Mouse (Mus musculus) forebrain, embryonic 16.5 days (tissue): ENCODE results near the gene Hspb3. TPM values are rescaled to one million over a fixed set of nuclear protein-coding genes. Genes with fewer than 3 reads are reported as not detected.

ENCODE experiments used
- ATAC-seq: fragments of 200-750 bp; cut with Nextera tagmentation; 2 replicates; pipeline ENCODE4 v1.8.0; 2017; ENCODE audit warnings: mild to moderate bottlenecking, moderate library complexity
- H3K27ac ChIP-seq: fragments of 300-500 bp; sonication (generic); 2 replicates; pipeline ENCODE4 v1.5.1; 2014; ENCODE audit warnings: low read length, control low read depth
- H3K27me3 ChIP-seq: fragments of 300-500 bp; sonication (generic); replicated peaks from 2 replicates; pipeline ENCODE4 v1.6.1; 2014; ENCODE audit warnings: low read length; ENCODE audit not compliant: control insufficient read depth, insufficient read depth
- H3K36me3 ChIP-seq: fragments of 300-500 bp; sonication (generic); 2 replicates; pipeline ENCODE4 v1.6.1; 2014; ENCODE audit not compliant: control insufficient read depth, insufficient read depth
- H3K4me1 ChIP-seq: fragments of 300-500 bp; sonication (generic); replicated peaks from 2 replicates; pipeline ENCODE4 v1.6.1; 2014; ENCODE audit warnings: low read length; ENCODE audit not compliant: control insufficient read depth, insufficient read depth
- H3K4me2 ChIP-seq: fragments of 300-500 bp; sonication (generic); 2 replicates; pipeline ENCODE4 v1.6.1; 2014; ENCODE audit warnings: mild to moderate bottlenecking, low read length, control low read depth
- H3K4me3 ChIP-seq: fragments of 300-500 bp; sonication (generic); replicated peaks from 2 replicates; pipeline ENCODE4 v1.5.1; 2014; ENCODE audit warnings: mild to moderate bottlenecking, low read length, control low read depth
- H3K9ac ChIP-seq: fragments of 300-500 bp; sonication (generic); replicated peaks from 2 replicates; pipeline ENCODE4 v1.6.1; 2014; ENCODE audit warnings: low read depth, low read length, control low read depth
- H3K9me3 ChIP-seq: fragments of 300-500 bp; sonication (generic); 2 replicates; pipeline ENCODE4 v1.6.1; 2016; ENCODE audit warnings: low read length; ENCODE audit not compliant: control insufficient read depth
- WGBS: fragments of 180-500 bp; shearing (Covaris S2); extraction: QIAGEN DNeasy Blood & Tissue Kit; methylation state at CpG from one replicate; pipeline ENCODE4 v1.1.7; 2014; 5-methylcytosine and 5-hydroxymethylcytosine counted together
- polyA plus RNA-seq: library from polyadenylated mRNA; unstranded; fragments of >200 nt; fragmentation: Nextera tagmentation; extraction: Ambion mirVana; gene quantifications from 2 replicates; pipeline ENCODE4 v1.2.1, GENCODE M21; 2015

Gene Hspb3
- polyA plus RNA-seq, 1 experiment from 2014 or later = 1.1 TPM

DNA sequence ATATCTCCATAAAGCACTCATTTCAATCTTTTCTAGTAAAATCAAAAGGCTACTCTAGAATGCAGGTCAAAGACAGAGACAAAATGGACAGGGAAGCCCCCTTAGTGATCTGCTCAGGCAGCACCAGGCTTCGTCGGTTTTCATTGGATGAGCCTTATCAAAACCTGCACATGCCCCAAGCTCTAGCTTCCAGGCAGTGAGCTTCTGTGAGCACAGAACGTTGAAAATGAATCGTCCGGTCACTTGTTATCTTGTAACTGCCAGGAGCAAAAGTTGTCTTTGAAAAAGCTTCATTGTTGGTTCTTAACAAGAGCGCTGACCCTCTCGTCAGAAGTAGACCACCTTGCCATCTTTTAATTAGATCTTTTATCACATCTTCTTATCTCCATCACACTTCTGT is 26.4 kb upstream of the Hspb3 start:
- Histone ChIP-seq H3K9ac (no peak overlapping the region), H3K36me3 (no peaks in the 10 kb centered on the region), H3K9me3 (no peaks in the 10 kb centered on the region), H3K4me3 (no peak overlapping the region), H3K4me1 (no peaks in the 10 kb centered on the region), H3K4me2 (no peak overlapping the region), H3K27ac (no peak overlapping the region), H3K27me3 (no peaks in the 10 kb centered on the region)
- WGBS = 83% methylated on average over 7 of the region's 7 CpGs
- ATAC-seq = no peak

DNA sequence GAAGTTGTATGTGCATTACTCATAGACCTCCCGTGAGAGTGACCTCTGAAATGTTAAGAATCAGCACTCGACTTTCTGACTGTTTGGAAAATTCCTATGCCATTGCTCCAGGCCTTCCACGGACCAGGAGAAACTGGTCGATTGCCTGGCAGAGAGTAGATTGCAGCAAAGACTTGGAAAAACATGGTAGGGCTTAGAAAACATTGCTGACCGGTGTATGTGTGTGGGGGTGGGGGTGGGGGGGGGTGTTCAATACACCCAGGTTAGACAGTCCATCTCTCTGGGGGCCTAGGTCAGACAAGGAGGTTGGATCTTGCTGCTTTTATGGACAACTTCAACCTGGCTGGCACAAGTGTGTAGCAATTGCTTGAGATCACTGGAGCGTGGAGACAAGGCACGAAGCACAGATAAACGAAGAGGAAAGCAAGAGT is 23.2 kb upstream of the Hspb3 start:
- Histone ChIP-seq H3K36me3 (no peaks in the 10 kb centered on the region), H3K4me2 (no peak overlapping the region), H3K27me3 (no peaks in the 10 kb centered on the region), H3K9ac (no peak overlapping the region), H3K27ac (no peak overlapping the region), H3K9me3 (no peaks in the 10 kb centered on the region), H3K4me3 (no peak overlapping the region), H3K4me1 (no peaks in the 10 kb centered on the region)
- ATAC-seq = no peak
- WGBS = 74% methylated on average over 8 of the region's 8 CpGs

DNA sequence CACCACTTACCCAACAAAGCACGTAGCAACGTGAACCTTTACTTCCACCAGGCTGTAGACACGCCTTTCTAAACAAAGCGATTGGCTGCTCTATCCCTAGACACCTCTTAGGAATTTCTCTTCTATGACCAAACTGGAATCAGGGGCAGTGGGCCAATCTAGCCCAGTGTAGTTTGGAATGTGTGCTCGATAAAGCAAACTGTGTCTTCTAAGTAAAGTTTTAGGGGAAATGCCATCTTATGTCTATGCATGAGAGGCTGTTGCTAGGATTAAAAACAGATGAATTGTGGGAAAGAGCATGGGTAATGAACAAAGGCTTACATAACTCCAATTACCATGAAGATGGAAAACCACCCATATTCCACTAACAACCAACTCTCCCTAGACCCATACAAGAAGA is 19.3 kb upstream of the Hspb3 start:
- Histone ChIP-seq H3K4me2 (no peak overlapping the region), H3K4me3 (no peak overlapping the region), H3K27ac (no peak overlapping the region), H3K27me3 (no peaks in the 10 kb centered on the region), H3K9me3 (no peaks in the 10 kb centered on the region), H3K36me3 (no peaks in the 10 kb centered on the region), H3K9ac (no peak overlapping the region), H3K4me1 (no peaks in the 10 kb centered on the region)
- no peak for ATAC-seq
- 82% methylated on average over 5 of the region's 5 CpGs for WGBS

DNA sequence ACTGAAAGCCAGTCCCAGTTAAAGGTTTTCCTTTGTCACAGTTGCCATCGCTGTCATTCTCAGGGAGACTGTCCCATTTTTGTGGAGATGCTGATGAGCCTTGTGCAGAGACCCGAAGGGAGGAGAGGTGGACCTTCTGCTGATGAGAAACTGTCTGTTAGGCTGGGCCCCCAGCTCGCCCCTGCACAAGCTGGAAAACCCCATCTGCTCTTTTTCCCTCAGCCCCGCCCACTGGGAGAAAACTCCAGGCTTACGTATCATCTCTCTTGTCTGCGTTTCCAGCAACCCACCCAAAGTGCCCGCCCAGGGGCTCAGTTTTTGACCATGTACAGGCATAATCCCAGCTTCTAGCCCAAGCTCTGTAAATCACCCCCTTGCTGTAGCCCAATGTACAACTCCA is 17.2 kb upstream of the Hspb3 start:
- no peak for ATAC-seq
- no peak overlapping the region for H3K27ac ChIP-seq
- H3K9me3 ChIP-seq = no peaks in the 10 kb centered on the region
- WGBS = 88% methylated on average over 7 of the region's 7 CpGs
- H3K9ac ChIP-seq = no peak overlapping the region
- H3K36me3 ChIP-seq = no peaks in the 10 kb centered on the region
- no peak overlapping the region for H3K4me3 ChIP-seq
- no peaks in the 10 kb centered on the region for H3K4me1 ChIP-seq
- no peak overlapping the region for H3K4me2 ChIP-seq
- H3K27me3 ChIP-seq = no peaks in the 10 kb centered on the region

DNA sequence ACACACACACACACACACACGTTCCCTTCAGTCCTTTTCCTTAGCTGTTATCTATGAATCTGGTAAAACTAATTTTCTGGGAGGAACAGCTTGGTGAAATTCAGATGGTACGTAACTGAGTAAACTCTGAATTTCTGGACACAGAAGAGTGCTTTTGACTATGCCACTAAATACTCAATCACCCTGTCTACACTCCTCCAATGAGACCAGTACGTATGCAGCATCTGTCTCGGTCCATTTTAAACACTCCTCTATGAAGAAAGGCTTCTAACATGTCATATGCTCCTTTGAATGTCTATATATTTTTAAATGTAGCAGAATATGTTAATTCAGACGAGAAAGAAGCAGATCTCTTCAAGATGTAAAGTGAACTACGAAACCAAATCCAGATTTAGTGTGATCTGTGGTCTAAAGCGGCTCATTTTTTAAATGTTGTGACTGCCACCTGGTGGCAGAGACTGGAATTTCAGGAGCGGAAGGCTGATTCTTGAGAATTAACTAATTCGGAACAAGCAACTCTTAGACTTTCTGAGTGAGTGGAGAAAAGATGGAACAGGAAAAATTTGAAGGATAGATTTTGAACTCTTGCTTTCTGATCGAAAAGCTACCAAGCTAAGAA is 6.1 kb upstream of the Hspb3 start:
- peak; percentile 62; the same call in 1 of the 2 replicates for ATAC-seq
- no peak overlapping the region for H3K27ac ChIP-seq
- no peaks in the 10 kb centered on the region for H3K36me3 ChIP-seq
- no peaks in the 10 kb centered on the region for H3K4me1 ChIP-seq
- no peak overlapping the region for H3K4me2 ChIP-seq
- no peaks in the 10 kb centered on the region for H3K9me3 ChIP-seq
- no peaks in the 10 kb centered on the region for H3K27me3 ChIP-seq
- H3K4me3 ChIP-seq = no peak overlapping the region
- no peak overlapping the region for H3K9ac ChIP-seq
- 38% methylated on average over 10 of the region's 10 CpGs for WGBS

DNA sequence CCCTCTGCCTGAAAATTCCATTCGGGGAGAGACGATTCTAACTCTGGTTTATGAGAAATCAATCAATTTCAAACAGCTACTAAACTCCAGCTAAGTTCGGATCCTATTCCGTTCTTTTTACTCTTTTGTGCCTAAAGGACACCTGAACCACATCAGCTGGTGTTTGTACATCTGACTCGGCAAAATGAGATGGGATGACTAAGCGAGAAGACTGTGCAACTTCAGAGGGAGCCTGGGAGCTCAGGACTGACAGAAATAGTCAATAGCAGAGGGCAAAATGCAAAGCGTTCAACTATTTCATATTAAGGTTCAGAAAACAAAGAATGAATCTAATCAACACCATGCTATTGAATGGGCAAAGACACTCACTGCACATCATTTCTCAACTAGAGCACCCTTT is 407 bp upstream of the Hspb3 start:
- H3K4me2 ChIP-seq = peak overlapping the region; percentile 41
- H3K4me1 ChIP-seq = peaks cover 8% of the 10 kb centered on the region
- no peak overlapping the region for H3K27ac ChIP-seq
- no peak for ATAC-seq
- no peak overlapping the region for H3K4me3 ChIP-seq
- WGBS = 65% methylated on average over 7 of the region's 7 CpGs
- no peaks in the 10 kb centered on the region for H3K9me3 ChIP-seq
- no peaks in the 10 kb centered on the region for H3K36me3 ChIP-seq
- H3K27me3 ChIP-seq = no peaks in the 10 kb centered on the region
- no peak overlapping the region for H3K9ac ChIP-seq

DNA sequence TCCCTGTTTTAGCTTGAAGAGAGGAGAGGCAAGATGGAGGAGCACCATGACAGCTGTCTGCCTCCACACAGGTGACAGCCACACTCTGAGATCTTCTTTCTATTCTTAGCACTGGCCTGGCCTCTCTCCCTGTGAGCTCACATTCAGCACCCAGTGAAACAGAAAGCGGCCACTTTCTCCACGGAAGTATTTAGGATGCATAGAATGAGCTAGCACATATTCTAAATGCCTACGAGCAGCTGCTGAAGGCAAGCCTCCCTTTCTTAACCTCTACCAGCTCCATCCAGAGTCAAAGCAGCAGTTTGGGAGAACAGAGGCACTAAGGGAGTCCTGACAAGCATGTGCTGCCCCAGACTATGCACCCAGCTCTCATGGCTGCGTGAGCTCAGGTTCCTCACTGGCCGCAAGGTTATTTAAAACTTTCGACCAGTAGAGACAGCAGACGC is 1.6 kb downstream of the Hspb3 start:
- Histone ChIP-seq H3K9ac (no peak overlapping the region), H3K27ac (no peak overlapping the region), H3K27me3 (no peaks in the 10 kb centered on the region), H3K4me2 (no peak overlapping the region), H3K4me1 (peaks cover 8% of the 10 kb centered on the region), H3K4me3 (no peak overlapping the region), H3K36me3 (no peaks in the 10 kb centered on the region), H3K9me3 (no peaks in the 10 kb centered on the region)
- ATAC-seq = no peak
- 77% methylated on average over 7 of the region's 7 CpGs for WGBS

DNA sequence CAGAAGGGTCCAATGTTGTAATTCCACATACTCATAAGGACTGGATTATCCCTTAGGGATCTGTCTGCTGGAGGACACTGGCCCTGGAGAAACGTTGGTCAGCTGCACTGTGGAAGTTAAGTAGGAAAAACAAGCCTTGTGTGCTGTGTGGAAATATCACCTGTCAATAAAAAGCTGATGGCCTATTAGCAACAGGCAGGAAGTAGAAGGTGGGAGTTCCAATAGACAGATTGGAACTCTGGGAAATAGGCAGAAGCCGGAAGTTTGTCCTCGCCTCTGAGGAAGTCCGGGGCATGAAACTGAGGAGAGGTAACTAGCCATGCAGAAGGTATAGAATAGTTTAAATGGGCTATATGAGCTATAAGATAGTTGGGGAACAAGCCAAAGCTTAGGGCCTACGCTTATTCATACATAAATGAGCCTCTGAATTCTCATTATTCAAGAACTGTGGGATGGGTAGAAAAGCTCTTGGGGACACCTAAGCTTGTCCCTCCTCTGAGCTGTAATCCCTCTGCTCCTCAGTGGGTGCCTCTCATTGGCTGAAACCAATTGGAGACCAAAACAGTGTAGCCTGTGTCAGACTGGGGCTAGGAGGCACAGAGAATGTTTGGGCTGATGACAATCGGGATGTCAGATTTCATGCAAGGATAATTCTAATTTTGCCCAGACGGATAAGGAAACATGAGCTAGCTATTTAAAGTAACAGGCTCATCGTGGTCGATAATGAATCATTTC is 2.7 kb downstream of the Hspb3 start:
- Histone ChIP-seq H3K4me1 (peaks cover 8% of the 10 kb centered on the region), H3K27me3 (no peaks in the 10 kb centered on the region), H3K4me2 (no peak overlapping the region), H3K9ac (no peak overlapping the region), H3K9me3 (no peaks in the 10 kb centered on the region), H3K4me3 (no peak overlapping the region), H3K27ac (no peak overlapping the region), H3K36me3 (no peaks in the 10 kb centered on the region)
- 83% methylated on average over 9 of the region's 9 CpGs for WGBS
- no peak for ATAC-seq

DNA sequence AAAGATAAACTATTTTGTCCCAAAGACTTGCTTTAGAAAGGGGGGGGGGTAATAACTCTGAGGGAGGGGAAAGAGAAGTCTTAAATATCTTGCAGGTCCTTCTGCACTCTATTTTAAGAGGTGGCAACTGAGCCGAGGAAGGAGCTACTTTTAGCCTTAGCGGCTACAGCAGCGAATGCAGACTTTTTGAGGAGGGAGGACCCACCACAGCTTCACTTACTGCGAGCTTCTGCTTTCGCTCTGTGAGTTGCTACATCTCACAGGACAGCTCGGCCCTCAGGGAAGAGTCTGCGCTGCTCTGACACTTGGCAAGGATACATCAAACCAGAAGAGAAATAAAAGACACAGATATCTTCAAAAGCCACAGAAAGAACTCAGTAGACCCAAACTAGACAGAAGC is 6.3 kb downstream of the Hspb3 start:
- Histone ChIP-seq H3K27ac (no peak overlapping the region), H3K36me3 (no peaks in the 10 kb centered on the region), H3K9ac (no peak overlapping the region), H3K4me3 (no peak overlapping the region), H3K27me3 (no peaks in the 10 kb centered on the region), H3K4me1 (no peaks in the 10 kb centered on the region), H3K9me3 (no peaks in the 10 kb centered on the region), H3K4me2 (no peak overlapping the region)
- no peak for ATAC-seq
- WGBS = 85% methylated on average over 7 of the region's 7 CpGs
